Mouse (Mus musculus): ENCODE measurements around the gene Pcmtd2. TPM values are rescaled to one million over a fixed set of nuclear protein-coding genes. Genes with fewer than 3 reads are reported as not detected.

Pcmtd2 gene
- 2.9 and 12.9 TPM in 2 replicates for polyA plus RNA-seq (2012; ENCODE audit: low replicate concordance)

GRCm38 (mm10) chr2:181837372-181838292 lies at the start of gene Pcmtd2:
Gene Pcmtd2 (plus strand): TSS chr2:181837854.

DNA sequence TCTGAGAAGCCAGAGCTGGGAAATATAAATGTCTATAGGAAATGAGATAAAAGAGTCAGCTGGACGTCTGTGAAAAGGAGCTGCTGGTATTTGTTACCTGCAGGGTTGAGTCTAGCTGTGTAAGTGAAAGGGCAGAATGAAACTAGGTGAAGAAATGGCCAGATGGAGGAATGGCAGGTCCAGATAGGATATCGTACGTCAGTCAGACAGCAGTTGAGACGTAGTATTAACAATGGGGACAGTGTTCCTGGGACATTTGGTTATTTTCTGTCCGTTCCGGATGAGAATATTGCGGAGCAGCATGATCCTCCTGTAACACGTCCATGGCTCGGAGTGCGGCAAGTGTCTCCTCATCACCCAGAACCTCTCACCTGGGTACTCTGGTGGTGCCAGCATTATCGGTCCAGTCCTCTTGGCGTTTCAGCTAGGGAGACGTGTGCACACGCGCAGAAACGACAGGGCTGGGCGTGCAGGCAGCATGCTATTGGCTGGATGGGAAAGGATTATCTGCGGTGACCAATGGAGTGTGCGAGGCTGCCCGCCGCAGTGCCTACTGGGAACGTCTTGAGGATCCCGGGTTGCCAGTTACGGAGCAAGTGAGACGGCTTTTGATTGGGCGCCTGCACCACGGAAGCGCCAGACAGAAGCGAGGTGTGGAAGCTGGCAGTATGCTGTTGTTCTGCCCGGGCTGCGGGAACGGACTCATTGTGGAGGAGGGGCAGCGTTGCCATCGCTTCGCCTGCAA lies 26.3 kb downstream of the Pcmtd2 start, which contains the start of gene Polr3k:
Gene Polr3k (plus strand): TSS at position 547 of the 745 bp plus-strand sequence.

Other genes starting within 250 kb of the Pcmtd2 start
- 6.2 and 14.6 TPM in 2 replicates for gene Prpf6, start 246.0 kb upstream of the Pcmtd2 start, polyA plus RNA-seq (2012; ENCODE audit: low replicate concordance)
- gene Zfp512b, start 245.1 kb upstream of the Pcmtd2 start, polyA plus RNA-seq (2012; ENCODE audit: low replicate concordance) = 31.7 and 74.3 TPM in 2 replicates
- gene Samd10, start 238.6 kb upstream of the Pcmtd2 start, polyA plus RNA-seq (2012; ENCODE audit: low replicate concordance) = 2.7 and 4.1 TPM in 2 replicates
- gene Gm29797, start 180.8 kb upstream of the Pcmtd2 start, polyA plus RNA-seq (2012; ENCODE audit: low replicate concordance) = not detected in 2 replicates
- 18.1 and 21.4 TPM in 2 replicates for gene Sox18, start 166.2 kb upstream of the Pcmtd2 start, polyA plus RNA-seq (2012; ENCODE audit: low replicate concordance)
- gene Tcea2, start 157.5 kb upstream of the Pcmtd2 start, polyA plus RNA-seq (2012; ENCODE audit: low replicate concordance) = 2.7 and 6.8 TPM in 2 replicates
- gene Rgs19, start 143.9 kb upstream of the Pcmtd2 start, polyA plus RNA-seq (2012; ENCODE audit: low replicate concordance) = 21.6 and 66.2 TPM in 2 replicates
- not detected in 2 replicates for gene Lkaaear1, start 139.4 kb upstream of the Pcmtd2 start, polyA plus RNA-seq (2012; ENCODE audit: low replicate concordance)
- gene Oprl1, start 122.8 kb upstream of the Pcmtd2 start, polyA plus RNA-seq (2012; ENCODE audit: low replicate concordance) = not detected in 2 replicates
- gene Myt1, start 74.5 kb upstream of the Pcmtd2 start, polyA plus RNA-seq (2012; ENCODE audit: low replicate concordance) = not detected in 2 replicates
- gene Polr3k, start 26.5 kb downstream of the Pcmtd2 start, polyA plus RNA-seq (2012; ENCODE audit: low replicate concordance) = 4.5 TPM in 1 of 2 replicates, not detected in the other
- 0.05 TPM in 1 of 2 replicates, not detected in the other for gene Gm14496, start 153.3 kb downstream of the Pcmtd2 start, polyA plus RNA-seq (2012; ENCODE audit: low replicate concordance)

Measured in leukemia stem cell, adult 10-12 weeks (primary cell).